8 mouse cellular contexts compared by ENCODE assay signal in the genomic region with DNA sequence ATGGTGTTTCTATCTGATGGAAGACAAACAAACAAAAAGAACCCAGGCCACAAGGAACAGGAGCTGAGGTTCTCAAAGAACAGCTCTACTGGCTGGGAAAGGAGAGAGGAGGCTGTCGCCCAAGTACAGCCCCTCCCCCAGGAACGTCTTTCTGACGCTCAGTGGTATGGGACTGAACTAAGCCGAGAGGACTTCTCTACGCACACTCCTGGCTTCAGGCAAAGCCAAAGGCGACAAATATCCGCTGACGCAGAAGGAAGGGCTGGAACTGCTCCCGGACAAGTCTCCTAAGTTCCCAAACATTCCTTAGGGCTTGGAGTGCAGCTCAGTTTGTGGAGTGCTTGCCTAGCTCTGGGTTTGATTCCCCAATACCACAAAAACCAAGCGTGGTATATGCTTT. TPM values are rescaled to one million over a fixed set of nuclear protein-coding genes. Genes with fewer than 3 reads are reported as not detected.
DNase-seq lines count a peak whose midpoint lies in the region; ATAC-seq and TF ChIP-seq lines count a peak whose summit lies in the region.

No protein-coding gene starts in this region.

- H3K4me3 ChIP-seq in left cerebral cortex, adult 2 months: no peak overlapping the region
- no peak overlapping the region for H3K4me3 ChIP-seq in kidney, adult 2 months (ENCODE audit: insufficient read depth, low read depth, low read length)
- no peak overlapping the region for H3K4me3 ChIP-seq in small intestine, adult 2 months (ENCODE audit: low read depth, low read length)

- no peak for TF ChIP-seq CTCF in left cerebral cortex, adult 2 months (IDR thresholded peaks at IDR 0.05)
- no peak for TF ChIP-seq CTCF in kidney, adult 2 months (conservative IDR thresholded peaks at IDR 0.05; ENCODE audit: insufficient read depth, insufficient read length, low read depth, low read length)
- TF ChIP-seq CTCF in small intestine, adult 2 months (IDR thresholded peaks at IDR 0.05; ENCODE audit: extremely low read depth, insufficient read length, insufficient replicate concordance, low read depth, low read length): no peak

- intact Hi-C loops in left cerebral cortex, adult 2 months (cut with DNase I): no loop called here

- WGBS in kidney, adult 2 months: 5% methylated on average over 10 of the region's 10 CpGs
- 7% methylated on average over 10 of the region's 10 CpGs for WGBS in small intestine, adult 2 months

- no peak for ATAC-seq in CD4-positive, CD25-positive, alpha-beta regulatory T cell, adult 4 months

- peak; percentile 23 to 26 for DNase-seq in left cerebral cortex, adult 2 months (ENCODE audit: extremely low spot score in 1 of 2, low spot score in 2 of 2)
- no peak for DNase-seq in left cerebral cortex, adult 11 months (ENCODE audit: low spot score)
- peak; percentile 47 to 67 for DNase-seq in cerebellum, postnatal 14 days
- peak; percentile 45 to 79 for DNase-seq in gastrocnemius, postnatal 4 days (ENCODE audit: low spot score in 2 of 2)
- DNase-seq in kidney, adult 2 months: peak; percentile 94
- peak; percentile 94 to 96 for DNase-seq in lung, adult 18-20 months

- no peaks in the 10 kb centered on the region; the same call in 1 of the 2 replicates for H3K36me3 ChIP-seq in kidney, adult 2 months (ENCODE audit: control insufficient read depth, insufficient read depth, low read length)
- H3K36me3 ChIP-seq in small intestine, adult 2 months (ENCODE audit: control insufficient read depth, insufficient read depth, low read length): peaks cover 22% of the 10 kb centered on the region

- peaks cover 14% of the 10 kb centered on the region for H3K4me1 ChIP-seq in kidney, adult 2 months (ENCODE audit: control insufficient read depth, insufficient read depth, low read length)
- H3K4me1 ChIP-seq in small intestine, adult 2 months (ENCODE audit: control insufficient read depth, insufficient read depth, insufficient read length, low read length): peaks cover 23% of the 10 kb centered on the region

- no peak for TF ChIP-seq POLR2A in kidney, adult 2 months (IDR thresholded peaks at IDR 0.05; ENCODE audit: low read depth, low read length)
- no peak for TF ChIP-seq POLR2A in small intestine, adult 2 months (IDR thresholded peaks at IDR 0.05; ENCODE audit: low read depth, low read length)

- H3K27ac ChIP-seq in left cerebral cortex, adult 2 months: peak overlapping the region; percentile 74
- peak overlapping the region; percentile 75 for H3K27ac ChIP-seq in kidney, adult 2 months (ENCODE audit: insufficient read depth, low read depth, low read length)
- peak overlapping the region; percentile 62 for H3K27ac ChIP-seq in small intestine, adult 2 months (ENCODE audit: insufficient read depth, low read depth, low read length)

- H3K27me3 ChIP-seq in kidney, adult 2 months (replicated peaks; ENCODE audit: control insufficient read depth, insufficient read depth, low read length): no peaks in the 10 kb centered on the region
- no peaks in the 10 kb centered on the region for H3K27me3 ChIP-seq in small intestine, adult 2 months (ENCODE audit: control insufficient read depth, insufficient read depth, low read length)

RNA-seq across cellular contexts. Expression of gene Dhrs3, which starts 37.7 kb away (rescaled TPM):
- 10 to 100 TPM; 28.6 to 29.6 TPM for total RNA-seq in left cerebral cortex, adult 2 months (2021)
- total RNA-seq in gastrocnemius, postnatal 4 days (2021): 10 to 100 TPM; 49.2 to 51.4 TPM
- polyA plus RNA-seq in kidney, adult 2 months (2012; rRNA removed): 322 and 340 TPM in 2 replicates
- 30.7 and 71.2 TPM in 2 replicates for polyA plus RNA-seq in small intestine, adult 2 months (2012; rRNA removed)
- 100 to 1,000 TPM in 1 of 2 experiments, 10 to 100 TPM in 1; 64.4 to 105 TPM for polyA plus RNA-seq in CD4-positive, CD25-positive, alpha-beta regulatory T cell, adult 4 months (2017; shearing (Covaris generic))
